Mouse (Mus musculus) retina, adult 2 months (tissue): ENCODE measurements around the gene Ncaph.
"Not testable (repeated sequence)": the region's sequence is repeated elsewhere in the genome, so short reads cannot be mapped to it uniquely, and the experiment has no call there.

Experiments used
- DNase-seq: peaks from one replicate; pipeline ENCODE4 v3.0.0-alpha.2; 2012; ENCODE audit warnings: low read depth, low spot score

Ncaph gene

GRCm38 (mm10) chr2:127133621-127134461 lies at the start of gene Ncaph:
Gene Ncaph (minus strand): TSS chr2:127133954.
- peak; percentile 66 for DNase-seq

GRCm38 (mm10) chr2:127182598-127183381 lies 49.0 kb upstream of the Ncaph start:
- peak; percentile 69 for DNase-seq

GRCm38 (mm10) chr2:127166261-127166660 lies 32.5 kb upstream of the Ncaph start:
- not testable (repeated sequence) for DNase-seq

- no peak for DNase-seq
Measured at GRCm38 (mm10) chr2:127165675-127166074, 31.9 kb upstream of the Ncaph start.

GRCm38 (mm10) chr2:127145699-127146098 lies 11.9 kb upstream of the Ncaph start:
- no peak for DNase-seq

GRCm38 (mm10) chr2:127143158-127144063 lies 9.7 kb upstream of the Ncaph start, which contains the start of gene Itpripl1:
Gene Itpripl1 (minus strand): TSS chr2:127143442.
- DNase-seq, result no peak

GRCm38 (mm10) chr2:127142577-127143157 lies 8.9 kb upstream of the Ncaph start:
- no peak for DNase-seq

- DNase-seq, result no peak
Measured at GRCm38 (mm10) chr2:127142031-127142430, 8.3 kb upstream of the Ncaph start.

- DNase-seq, result no peak
Measured at GRCm38 (mm10) chr2:127140011-127140410, 6.3 kb upstream of the Ncaph start.

- no peak for DNase-seq
Measured at GRCm38 (mm10) chr2:127139605-127140004, 5.9 kb upstream of the Ncaph start.

GRCm38 (mm10) chr2:127139094-127139493 lies 5.3 kb upstream of the Ncaph start:
- DNase-seq, result no peak

- DNase-seq, result no peak
Measured at GRCm38 (mm10) chr2:127138449-127138848, 4.7 kb upstream of the Ncaph start.

GRCm38 (mm10) chr2:127137838-127138420 lies 4.2 kb upstream of the Ncaph start:
- DNase-seq, result no peak

- DNase-seq, result no peak
Measured at GRCm38 (mm10) chr2:127136979-127137378, 3.2 kb upstream of the Ncaph start.

GRCm38 (mm10) chr2:127135255-127135654 lies 1.5 kb upstream of the Ncaph start:
- DNase-seq, result not testable (repeated sequence)

- no peak for DNase-seq
Measured at GRCm38 (mm10) chr2:127131353-127131752, 2.4 kb downstream of the Ncaph start.

- no peak for DNase-seq
Measured at GRCm38 (mm10) chr2:127128926-127129325, 4.8 kb downstream of the Ncaph start.

- no peak for DNase-seq
Measured at GRCm38 (mm10) chr2:127121591-127122235, 12.0 kb downstream of the Ncaph start.

- DNase-seq, result no peak
Measured at GRCm38 (mm10) chr2:127108986-127109385, 24.8 kb downstream of the Ncaph start.

- DNase-seq, result no peak
Measured at GRCm38 (mm10) chr2:127092000-127092399, 41.8 kb downstream of the Ncaph start.
